Mouse (Mus musculus) left cerebral cortex, postnatal 14 days (tissue): ENCODE measurements around the gene Ybx1. TPM values are rescaled to one million over a fixed set of nuclear protein-coding genes. Genes with fewer than 3 reads are reported as not detected.

ENCODE experiments used
- DNase-seq, 2 experiments: peaks; one replicate each; pipeline ENCODE4 v3.0.0; 2021 to 2022; ENCODE audit warnings: low spot score in 2 of 2, mixed read lengths in 1 of 2
- intact Hi-C: fragments of 180-260 bp; cut with DNase I; formaldehyde crosslinking; loops from one replicate; pipeline ENCODE4 v1.15.1; 2025
- long read RNA-seq, 2 experiments: library from polyadenylated mRNA; stranded (forward); transcript quantifications; one replicate each; pipeline ENCODE4 v2.0.0; 2021
- total RNA-seq, 2 experiments: library from RNA; stranded (reverse); gene quantifications; 2 replicates each; pipeline ENCODE4 v1.2.3; 2021

Ybx1 gene
- total RNA-seq, result 100 to 1,000 TPM; 441 to 483 TPM
- long read RNA-seq, experiment 1, transcript Ybx1-201 (8 exons, 1,628 nt), result major isoform, 211 of 275 reads
- long read RNA-seq, experiment 1, partial matches to known transcripts, result 8 of 275 reads
- long read RNA-seq, experiment 1, other reads (novel, unspliced or antisense), result 53 of 275 reads
- long read RNA-seq, experiment 2, transcript Ybx1-201 (8 exons, 1,628 nt), result major isoform, 209 of 269 reads
- long read RNA-seq, experiment 2, partial matches to known transcripts, result 11 of 269 reads
- long read RNA-seq, experiment 2, other reads (novel, unspliced or antisense), result 49 of 269 reads

GRCm38 (mm10) chr4:119294415-119295133 lies at the start of gene Ybx1:
Gene Ybx1 (minus strand): TSS chr4:119294604.
- intact Hi-C loops, result loop anchor here (2.0 to 5.0 kb wide), 2 partner anchors 26 to 42 kb away; partner anchors contain the start of gene Ppih
- peak; percentile 100 for DNase-seq

- DNase-seq, result peak; percentile 46 to 75
- intact Hi-C loops, result no loop called here
Observed at GRCm38 (mm10) chr4:119338861-119339361, 44.5 kb upstream of the Ybx1 start.

GRCm38 (mm10) chr4:119338422-119338821 lies 44.0 kb upstream of the Ybx1 start:
- peak; percentile 20 to 49 for DNase-seq
- intact Hi-C loops, result no loop called here

- DNase-seq, result no peak
- intact Hi-C loops, result no loop called here
Observed at GRCm38 (mm10) chr4:119333487-119333886, 39.1 kb upstream of the Ybx1 start.

- no peak for DNase-seq
- intact Hi-C loops, result loop anchor here (2.0 kb wide), 1 partner anchor 26 kb away; the partner anchor contains the start of gene Ybx1
Observed at GRCm38 (mm10) chr4:119320896-119321550, 26.6 kb upstream of the Ybx1 start.

GRCm38 (mm10) chr4:119320131-119320830 lies 25.9 kb upstream of the Ybx1 start, which contains the start of gene Ppih:
Gene Ppih (minus strand): TSS chr4:119320546.
- peak; percentile 96 to 97 for DNase-seq
- intact Hi-C loops, result loop anchor here (2.0 kb wide), 1 partner anchor 25 kb away; the partner anchor contains the start of gene Ybx1

GRCm38 (mm10) chr4:119313756-119314155 lies 19.4 kb upstream of the Ybx1 start:
- DNase-seq, result no peak
- intact Hi-C loops, result no loop called here

- DNase-seq, result no peak
- intact Hi-C loops, result no loop called here
Observed at GRCm38 (mm10) chr4:119305418-119305817, 11.0 kb upstream of the Ybx1 start.

- intact Hi-C loops, result no loop called here
- no peak for DNase-seq
Observed at GRCm38 (mm10) chr4:119303291-119303690, 8.9 kb upstream of the Ybx1 start.

- DNase-seq, result no peak
- intact Hi-C loops, result no loop called here
Observed at GRCm38 (mm10) chr4:119301777-119302176, 7.4 kb upstream of the Ybx1 start.

GRCm38 (mm10) chr4:119300761-119301160 lies 6.4 kb upstream of the Ybx1 start:
- DNase-seq, result no peak
- intact Hi-C loops, result no loop called here

GRCm38 (mm10) chr4:119297361-119297760 lies 3.0 kb upstream of the Ybx1 start:
- intact Hi-C loops, result no loop called here
- no peak for DNase-seq

GRCm38 (mm10) chr4:119295134-119295453 lies 690 bp upstream of the Ybx1 start:
- no peak for DNase-seq
- intact Hi-C loops, result loop anchor here (2.0 kb wide), 1 partner anchor 26 kb away; the partner anchor contains the start of gene Ppih

- DNase-seq, result peak; percentile 23
- intact Hi-C loops, result loop anchor here (2.0 to 5.0 kb wide), 2 partner anchors 27 to 41 kb away; partner anchors contain the start of gene Ppih
Observed at GRCm38 (mm10) chr4:119293574-119294258, 688 bp downstream of the Ybx1 start.

- peak; percentile 66 to 80 for DNase-seq
- intact Hi-C loops, result loop anchor here (5.0 kb wide), 1 partner anchor 41 kb away; no protein-coding TSS in a partner anchor
Observed at GRCm38 (mm10) chr4:119292771-119293573, 1.4 kb downstream of the Ybx1 start.

- intact Hi-C loops, result loop anchor here (5.0 kb wide), 1 partner anchor 40 kb away; no protein-coding TSS in a partner anchor
- DNase-seq, result no peak
Observed at GRCm38 (mm10) chr4:119291921-119292320, 2.5 kb downstream of the Ybx1 start.

- no peak for DNase-seq
- intact Hi-C loops, result no loop called here
Observed at GRCm38 (mm10) chr4:119285336-119285735, 9.1 kb downstream of the Ybx1 start.

- intact Hi-C loops, result no loop called here
- DNase-seq, result no peak
Observed at GRCm38 (mm10) chr4:119284861-119285260, 9.5 kb downstream of the Ybx1 start.
